ENCODE assay signal across 9 mouse cellular contexts in genomic region chrX:21088645-21088982, GRCm38 (mm10). TPM values are rescaled to one million over a fixed set of nuclear protein-coding genes. Genes with fewer than 3 reads are reported as not detected.
A peak's percentile ranks its signal among the peaks of the same experiment; 100 is the strongest.
DNase-seq lines count a peak whose midpoint lies in the region; ATAC-seq and TF ChIP-seq lines count a peak whose summit lies in the region.
"Had no signal": no experiment of that assay in that cellular context is flagged by ENCODE, and none has a peak within 500 bp of the region (broad histone marks: within the 10 kb centered on the region; RNA-seq: fewer than 3 reads in every experiment).

No protein-coding gene starts in this region.

- no peak overlapping the region for H3K27ac ChIP-seq in kidney, postnatal 0 days
- peak overlapping the region; percentile 63 for H3K27ac ChIP-seq in embryonic facial prominence, embryonic 10.5 days (replicated peaks)
- H3K27ac ChIP-seq in hindbrain, embryonic 15.5 days (replicated peaks): peak overlapping the region; percentile 94
- peak overlapping the region; percentile 89 for H3K27ac ChIP-seq in midbrain, embryonic 15.5 days

- no peak; the same call in 1 of the 2 replicates for ATAC-seq in kidney, postnatal 0 days (replicated peaks; ENCODE audit: low FRiP score, low read depth)
- ATAC-seq in hindbrain, embryonic 15.5 days (ENCODE audit: low FRiP score, low read depth): peak; percentile 65
- ATAC-seq in midbrain, embryonic 15.5 days (replicated peaks): peak; percentile 74
- no peak for ATAC-seq in CD4-positive, CD25-positive, alpha-beta regulatory T cell, adult 4 months
- ATAC-seq in activated CD4-positive, CD25-positive, alpha-beta regulatory T cell, adult 4 months: no peak

- WGBS in kidney, postnatal 0 days: 48% methylated on average over 6 of the region's 6 CpGs
- 36% methylated on average over 6 of the region's 6 CpGs for WGBS in embryonic facial prominence, embryonic 10.5 days
- 26% methylated on average over 6 of the region's 6 CpGs for WGBS in hindbrain, embryonic 15.5 days
- WGBS in midbrain, embryonic 15.5 days: 37% methylated on average over 6 of the region's 6 CpGs

- peak overlapping the region; percentile 59 for H3K4me2 ChIP-seq in kidney, postnatal 0 days (ENCODE audit: low read length)
- peak overlapping the region; percentile 50 for H3K4me2 ChIP-seq in hindbrain, embryonic 15.5 days
- peak overlapping the region; percentile 53 for H3K4me2 ChIP-seq in midbrain, embryonic 15.5 days

- no peaks in the 10 kb centered on the region for H3K4me1 ChIP-seq in kidney, postnatal 0 days (replicated peaks; ENCODE audit: insufficient read depth, low read length)
- H3K4me1 ChIP-seq in embryonic facial prominence, embryonic 10.5 days: no peaks in the 10 kb centered on the region
- no peaks in the 10 kb centered on the region for H3K4me1 ChIP-seq in hindbrain, embryonic 15.5 days (replicated peaks)
- peaks cover 6% of the 10 kb centered on the region; the same call in 1 of the 2 replicates for H3K4me1 ChIP-seq in midbrain, embryonic 15.5 days

- peak overlapping the region; percentile 37 for H3K4me3 ChIP-seq in kidney, postnatal 0 days (replicated peaks; ENCODE audit: low read depth, low read length)
- peak overlapping the region; percentile 59 for H3K4me3 ChIP-seq in embryonic facial prominence, embryonic 10.5 days
- peak overlapping the region; percentile 48 for H3K4me3 ChIP-seq in hindbrain, embryonic 15.5 days
- H3K4me3 ChIP-seq in midbrain, embryonic 15.5 days: peak overlapping the region; percentile 43

- no peaks in the 10 kb centered on the region for H3K9me3 ChIP-seq in kidney, postnatal 0 days (replicated peaks; ENCODE audit: low read length)
- H3K9me3 ChIP-seq in embryonic facial prominence, embryonic 10.5 days: peaks cover 3% of the 10 kb centered on the region; the same call in 1 of the 2 replicates
- 0 out of 2 replicates have a peak, but pooled peaks cover 6% of the 10 kb centered on the region for H3K9me3 ChIP-seq in hindbrain, embryonic 15.5 days
- no peaks in the 10 kb centered on the region for H3K9me3 ChIP-seq in midbrain, embryonic 15.5 days

- H3K36me3 ChIP-seq in kidney, postnatal 0 days (ENCODE audit: insufficient read depth, low read length): no peaks in the 10 kb centered on the region
- peaks cover 6% of the 10 kb centered on the region; the same call in 1 of the 2 replicates for H3K36me3 ChIP-seq in embryonic facial prominence, embryonic 10.5 days (replicated peaks)
- H3K36me3 ChIP-seq in hindbrain, embryonic 15.5 days: peaks cover 2% of the 10 kb centered on the region
- peaks cover 2% of the 10 kb centered on the region; the same call in 1 of the 2 replicates for H3K36me3 ChIP-seq in midbrain, embryonic 15.5 days (replicated peaks)

- no peak for DNase-seq in kidney, postnatal 0 days (ENCODE audit: low spot score)
- DNase-seq in kidney, postnatal 10 days: no peak
- DNase-seq in embryonic facial prominence, embryonic 10.5 days (ENCODE audit: low spot score): no peak
- DNase-seq in spleen, postnatal 10 days (ENCODE audit: low spot score in 2 of 2): no peak

- no peak overlapping the region for H3K9ac ChIP-seq in kidney, postnatal 0 days (ENCODE audit: low read depth, low read length)
- peak overlapping the region; percentile 51 for H3K9ac ChIP-seq in hindbrain, embryonic 15.5 days
- H3K9ac ChIP-seq in midbrain, embryonic 15.5 days: peak overlapping the region; percentile 44; the same call in 1 of the 2 replicates

- no peak for TF ChIP-seq CTCF in kidney, postnatal 0 days (IDR thresholded peaks at IDR 0.05; ENCODE audit: low read depth)

- H3K27me3 ChIP-seq in kidney, postnatal 0 days (ENCODE audit: insufficient read depth, low read length): no peaks in the 10 kb centered on the region
- H3K27me3 ChIP-seq in embryonic facial prominence, embryonic 10.5 days (replicated peaks; ENCODE audit: low read depth, poor library complexity, severe bottlenecking): no peaks in the 10 kb centered on the region
- no peaks in the 10 kb centered on the region for H3K27me3 ChIP-seq in hindbrain, embryonic 15.5 days
- no peaks in the 10 kb centered on the region for H3K27me3 ChIP-seq in midbrain, embryonic 15.5 days (replicated peaks)

RNA-seq across cellular contexts. Expression of gene Zfp300, which starts 0.7 kb away (rescaled TPM):
- 0.96 and 1.3 TPM in 2 replicates for polyA plus RNA-seq in kidney, postnatal 0 days (2015; fragmentation: Nextera tagmentation; extraction: Ambion mirVana)
- 1.5 and 1.9 TPM in 2 replicates for polyA plus RNA-seq in embryonic facial prominence, embryonic 10.5 days (2016; fragmentation: Nextera tagmentation; extraction: Ambion mirVana)
- polyA plus RNA-seq in hindbrain, embryonic 15.5 days (2015; fragmentation: Nextera tagmentation; extraction: Ambion mirVana): 3.7 and 5.1 TPM in 2 replicates
- 4.3 and 5.3 TPM in 2 replicates for polyA plus RNA-seq in midbrain, embryonic 15.5 days (2015; fragmentation: Nextera tagmentation; extraction: Ambion mirVana)
- polyA plus RNA-seq in CD4-positive, CD25-positive, alpha-beta regulatory T cell, adult 4 months (2017; shearing (Covaris generic)): 1 to 10 TPM; 2.1 to 2.6 TPM
- polyA plus RNA-seq in activated CD4-positive, CD25-positive, alpha-beta regulatory T cell, adult 4 months (2017; shearing (Covaris generic)): 1 to 10 TPM; 2.4 to 3.3 TPM

RNA-seq across cellular contexts. Expression of gene Spaca5, which starts 20.4 kb away (rescaled TPM):
- polyA plus RNA-seq in kidney, postnatal 0 days (2015; fragmentation: Nextera tagmentation; extraction: Ambion mirVana): not detected in 2 replicates
- not detected in 2 replicates for polyA plus RNA-seq in embryonic facial prominence, embryonic 10.5 days (2016; fragmentation: Nextera tagmentation; extraction: Ambion mirVana)
- not detected in 2 replicates for polyA plus RNA-seq in hindbrain, embryonic 15.5 days (2015; fragmentation: Nextera tagmentation; extraction: Ambion mirVana)
- polyA plus RNA-seq in midbrain, embryonic 15.5 days (2015; fragmentation: Nextera tagmentation; extraction: Ambion mirVana): not detected in 2 replicates
- not detected for polyA plus RNA-seq in CD4-positive, CD25-positive, alpha-beta regulatory T cell, adult 4 months (2017; shearing (Covaris generic))
- polyA plus RNA-seq in activated CD4-positive, CD25-positive, alpha-beta regulatory T cell, adult 4 months (2017; shearing (Covaris generic)): not detected
- polyA plus RNA-seq: thymus, postnatal 0 days had no signal

RNA-seq across cellular contexts. Expression of gene Zfp182, which starts 26.5 kb away (rescaled TPM):
- 5.1 and 5.4 TPM in 2 replicates for polyA plus RNA-seq in kidney, postnatal 0 days (2015; fragmentation: Nextera tagmentation; extraction: Ambion mirVana)
- 5.3 and 5.6 TPM in 2 replicates for polyA plus RNA-seq in embryonic facial prominence, embryonic 10.5 days (2016; fragmentation: Nextera tagmentation; extraction: Ambion mirVana)
- polyA plus RNA-seq in hindbrain, embryonic 15.5 days (2015; fragmentation: Nextera tagmentation; extraction: Ambion mirVana): 7.1 and 7.4 TPM in 2 replicates
- polyA plus RNA-seq in midbrain, embryonic 15.5 days (2015; fragmentation: Nextera tagmentation; extraction: Ambion mirVana): 7.4 and 9.4 TPM in 2 replicates
- 10 to 100 TPM; 16.7 to 22.9 TPM for polyA plus RNA-seq in CD4-positive, CD25-positive, alpha-beta regulatory T cell, adult 4 months (2017; shearing (Covaris generic))
- polyA plus RNA-seq in activated CD4-positive, CD25-positive, alpha-beta regulatory T cell, adult 4 months (2017; shearing (Covaris generic)): 10 to 100 TPM; 16.0 to 19.5 TPM

RNA-seq across cellular contexts. Expression of gene Ssxa1, which starts 27.0 kb away (rescaled TPM):
- not detected in 2 replicates for polyA plus RNA-seq in kidney, postnatal 0 days (2015; fragmentation: Nextera tagmentation; extraction: Ambion mirVana)
- polyA plus RNA-seq in embryonic facial prominence, embryonic 10.5 days (2016; fragmentation: Nextera tagmentation; extraction: Ambion mirVana): not detected in 2 replicates
- not detected in 2 replicates for polyA plus RNA-seq in hindbrain, embryonic 15.5 days (2015; fragmentation: Nextera tagmentation; extraction: Ambion mirVana)
- not detected in 2 replicates for polyA plus RNA-seq in midbrain, embryonic 15.5 days (2015; fragmentation: Nextera tagmentation; extraction: Ambion mirVana)
- not detected for polyA plus RNA-seq in CD4-positive, CD25-positive, alpha-beta regulatory T cell, adult 4 months (2017; shearing (Covaris generic))
- not detected for polyA plus RNA-seq in activated CD4-positive, CD25-positive, alpha-beta regulatory T cell, adult 4 months (2017; shearing (Covaris generic))
- polyA plus RNA-seq: thymus, postnatal 0 days had no signal

Comparison
In these comparisons a context has a peak if more than half of its experiments do, and no peak if none do; other contexts are left out.
1. ATAC-seq: peak in hindbrain, embryonic 15.5 days (single experiment) and midbrain, embryonic 15.5 days (single experiment); none in kidney, postnatal 0 days (single experiment), CD4-positive, CD25-positive, alpha-beta regulatory T cell, adult 4 months (single experiment) and activated CD4-positive, CD25-positive, alpha-beta regulatory T cell, adult 4 months (single experiment).
2. Peak in every context shown above with its lines, with median percentiles within 50 percentile points of each other: H3K4me2 ChIP-seq and H3K4me3 ChIP-seq.